Mouse (Mus musculus) heart, adult 18-20 months (tissue): ENCODE data around the gene Ubac2. TPM values are rescaled to one million over a fixed set of nuclear protein-coding genes. Genes with fewer than 3 reads are reported as not detected.
"Not testable (repeated sequence)": the region's sequence is repeated elsewhere in the genome, so short reads cannot be mapped to it uniquely, and the experiment has no call there.

Source experiments
- DNase-seq, 2 experiments: peaks; one replicate each; pipeline ENCODE4 v3.0.0; 2021 to 2022; ENCODE audit warnings: mixed read lengths in 1 of 2
- long read RNA-seq, 2 experiments: library from polyadenylated mRNA; stranded (forward); transcript quantifications; one replicate each; pipeline ENCODE4 v2.0.0; 2021
- total RNA-seq, 2 experiments: library from RNA; stranded (reverse); gene quantifications; 2 replicates each; pipeline ENCODE4 v1.2.3; 2021

Ubac2 gene
- 10 to 100 TPM; 28.9 to 31.0 TPM for total RNA-seq
- long read RNA-seq, experiment 1, transcript Ubac2-201 (9 exons, 2,139 nt), result major isoform, 36 of 48 reads
- long read RNA-seq, experiment 1, partial matches to known transcripts, result 0 of 48 reads
- long read RNA-seq, experiment 1, other reads (novel, unspliced or antisense), result 12 of 48 reads
- long read RNA-seq, experiment 2, transcript Ubac2-201 (9 exons, 2,139 nt), result major isoform, 22 of 28 reads
- long read RNA-seq, experiment 2, partial matches to known transcripts, result 2 of 28 reads
- long read RNA-seq, experiment 2, other reads (novel, unspliced or antisense), result 4 of 28 reads

DNA sequence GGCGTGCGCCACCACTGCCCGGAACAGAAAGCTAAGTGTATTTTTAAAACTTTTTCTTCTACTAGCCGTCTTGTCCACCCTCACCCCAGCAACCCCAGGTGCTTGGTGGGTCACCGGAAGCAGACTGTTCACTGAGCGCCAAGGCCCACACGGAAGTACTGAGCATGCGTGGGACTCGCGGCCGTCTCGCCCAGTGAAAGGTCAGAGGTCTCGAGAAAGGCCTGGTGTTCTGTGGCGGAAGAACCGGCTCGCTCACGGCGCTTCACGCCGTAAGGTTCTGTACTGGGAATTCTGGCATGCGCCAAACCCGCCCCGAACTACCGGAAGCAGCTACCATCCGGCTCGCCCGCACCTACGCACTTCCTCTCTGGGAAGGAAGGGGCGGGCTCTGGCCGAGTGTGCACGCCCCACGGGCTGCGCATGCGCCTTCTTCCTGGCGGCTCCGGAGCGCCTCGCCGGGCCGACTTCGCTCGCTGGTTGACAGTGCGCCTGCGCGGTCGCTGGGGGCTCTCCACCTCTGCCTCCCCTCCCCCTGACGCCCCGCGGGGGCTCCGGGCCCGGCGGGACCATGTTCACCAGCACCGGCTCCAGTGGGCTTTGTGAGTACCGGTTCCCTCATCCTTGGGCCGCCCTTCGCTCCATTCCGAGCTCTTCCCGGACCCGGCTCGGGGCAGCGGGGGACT lies at the start of gene Ubac2:
Ubac2 (plus strand) TSS at position 445 of the 683 bp plus-strand sequence.
- DNase-seq, result peak; percentile 98 to 99

DNA sequence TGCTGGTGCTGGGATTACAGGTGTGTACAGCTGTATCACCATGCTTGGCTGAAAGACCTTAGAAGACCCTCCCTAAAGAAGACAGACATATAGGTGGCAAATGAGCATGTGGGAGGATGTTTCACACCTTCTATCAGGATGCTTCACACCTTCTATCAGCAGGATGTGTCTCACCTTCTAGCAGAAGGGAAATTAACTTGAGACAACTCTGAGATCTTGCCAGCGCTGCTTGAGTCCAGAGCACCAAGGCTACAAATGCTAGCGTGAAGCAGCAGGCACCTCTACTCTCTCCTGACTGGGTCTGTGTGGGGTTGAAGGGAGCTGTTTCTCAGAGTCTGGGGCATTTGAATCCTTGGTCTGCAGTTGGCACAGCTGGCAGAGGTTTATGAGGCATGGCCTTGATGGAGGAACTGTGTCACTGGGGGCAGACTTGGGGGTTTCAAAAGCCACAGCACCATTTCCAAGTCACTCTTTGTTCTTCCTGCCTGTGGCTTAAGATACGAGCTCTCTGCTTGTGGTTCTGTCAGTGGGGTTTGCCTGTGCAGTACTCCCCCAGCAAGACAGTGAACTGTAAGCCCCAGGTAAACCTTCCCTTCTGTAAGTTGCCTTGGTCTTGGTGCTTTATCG lies 48.5 kb upstream of the Ubac2 start:
- no peak for DNase-seq

DNA sequence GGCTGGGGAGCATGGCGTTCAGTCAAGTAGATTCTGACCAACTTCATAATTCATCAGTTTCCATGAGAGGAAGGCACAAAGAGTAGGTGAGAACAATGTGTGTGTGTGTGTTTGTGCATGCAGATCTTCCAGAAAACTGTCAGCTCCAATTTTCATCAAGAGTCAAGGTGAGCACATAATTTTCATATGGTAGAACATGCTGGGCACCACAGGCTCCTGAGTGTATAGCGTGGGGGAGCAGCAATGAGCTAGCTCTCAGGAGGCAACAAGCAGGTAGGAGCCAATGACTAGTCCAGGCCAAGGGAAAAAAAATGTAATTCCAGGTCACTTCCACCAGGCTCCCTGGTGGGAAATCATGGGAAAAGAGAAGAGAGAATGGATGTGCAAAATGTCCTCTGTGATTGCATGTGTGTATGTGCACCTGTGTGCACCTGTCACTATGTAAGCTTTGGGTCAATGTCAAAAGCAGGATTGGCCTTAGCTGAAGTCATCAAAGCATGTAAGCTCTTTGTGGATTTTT lies 45.4 kb upstream of the Ubac2 start:
- DNase-seq, result no peak

DNA sequence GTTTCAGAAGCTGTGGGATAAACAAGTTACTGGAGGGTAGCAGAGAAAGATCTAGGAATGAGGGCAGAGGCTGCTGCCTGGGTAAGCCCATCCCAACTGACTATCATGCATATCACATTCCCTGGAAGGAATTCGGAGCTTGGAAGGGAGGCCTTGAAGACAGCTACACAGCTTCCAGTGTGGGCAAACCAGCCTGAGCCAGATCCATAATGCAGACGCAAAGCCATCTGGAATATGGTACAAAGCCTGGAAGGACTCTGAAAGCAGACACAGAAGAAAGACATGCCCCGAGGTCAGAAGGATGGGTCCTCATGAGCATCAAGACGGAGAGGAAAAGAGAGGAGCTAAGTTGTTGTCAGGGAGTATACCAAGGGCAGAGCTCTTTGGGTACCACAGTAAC lies 40.3 kb upstream of the Ubac2 start:
- DNase-seq, result no peak

DNA sequence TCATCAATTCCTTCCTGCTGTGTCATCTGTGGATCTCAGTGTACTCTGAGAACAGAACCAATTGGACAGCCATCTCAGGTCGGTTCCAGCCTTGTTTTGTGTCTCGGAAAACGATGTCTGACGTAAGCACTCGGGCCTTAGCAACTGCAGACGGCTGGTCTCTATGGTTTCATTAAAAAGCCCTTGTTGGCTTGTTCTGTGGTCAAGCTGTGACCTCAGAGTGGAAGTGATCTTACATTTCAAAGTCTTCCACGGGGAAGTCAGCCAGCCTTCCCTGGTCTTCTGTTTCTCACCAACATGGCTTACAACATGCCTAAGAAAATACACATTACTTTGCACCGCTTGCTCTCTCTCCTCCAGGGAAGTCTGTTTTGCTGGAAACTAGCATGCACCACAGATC lies 38.2 kb upstream of the Ubac2 start:
- no peak for DNase-seq

DNA sequence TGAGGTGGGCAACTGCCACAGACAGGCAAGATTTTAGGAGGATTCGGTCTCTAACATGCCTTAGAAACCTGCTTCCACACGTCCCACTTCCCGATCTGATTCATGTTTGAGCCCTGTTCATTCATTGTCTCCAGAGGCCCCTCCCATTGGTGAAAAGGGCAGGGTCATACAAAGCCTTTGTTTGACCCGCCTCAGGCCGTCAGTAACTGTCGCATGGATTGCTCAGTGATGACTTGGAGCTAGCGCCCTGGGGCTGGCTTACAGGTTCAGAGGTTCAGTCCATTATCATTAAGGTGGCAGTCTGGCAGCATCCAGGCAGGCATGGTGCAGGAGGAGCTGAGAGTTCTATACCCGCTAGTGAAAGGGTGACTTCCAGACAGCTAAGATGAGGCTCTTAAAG lies 33.9 kb upstream of the Ubac2 start:
- DNase-seq, result no peak

DNA sequence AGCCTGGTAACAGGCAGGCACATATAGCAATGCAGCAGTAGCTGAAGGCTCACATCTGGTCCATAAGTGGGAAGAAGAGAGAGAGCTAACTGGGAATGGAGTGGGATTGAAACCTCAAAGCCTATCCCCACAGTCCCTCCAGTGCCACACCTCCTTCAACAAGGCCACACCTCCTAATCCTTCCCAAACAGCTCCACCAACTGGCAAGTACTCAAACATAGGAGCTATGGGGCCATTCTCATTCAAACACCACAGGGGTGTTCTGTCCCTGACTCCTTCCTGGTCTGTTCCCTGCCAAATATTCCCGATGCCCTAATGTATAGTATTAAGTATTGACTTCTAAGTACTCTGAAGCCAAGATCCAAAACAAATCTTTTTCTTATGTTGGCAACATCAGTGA lies 27.2 kb upstream of the Ubac2 start:
- DNase-seq, result no peak

DNA sequence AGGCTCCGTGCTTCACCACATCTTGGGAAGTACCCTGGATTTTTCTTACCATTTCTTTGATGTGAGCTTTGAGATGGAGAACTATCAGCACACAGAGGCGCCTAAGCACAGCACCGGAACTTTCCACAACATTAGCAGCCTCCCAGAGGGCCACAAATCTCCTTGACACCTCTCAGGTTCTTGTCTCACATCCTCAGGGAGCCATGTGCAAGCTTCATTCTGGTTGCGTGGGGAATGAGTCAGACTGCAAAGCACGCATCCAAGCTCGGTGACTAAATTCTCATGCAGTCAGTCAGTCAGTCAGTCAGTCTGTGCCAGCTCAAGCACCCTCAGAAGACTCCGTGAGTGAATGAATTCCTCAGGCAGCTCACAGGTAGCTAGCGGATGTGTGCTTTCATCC lies 25.9 kb upstream of the Ubac2 start:
- DNase-seq, result no peak

DNA sequence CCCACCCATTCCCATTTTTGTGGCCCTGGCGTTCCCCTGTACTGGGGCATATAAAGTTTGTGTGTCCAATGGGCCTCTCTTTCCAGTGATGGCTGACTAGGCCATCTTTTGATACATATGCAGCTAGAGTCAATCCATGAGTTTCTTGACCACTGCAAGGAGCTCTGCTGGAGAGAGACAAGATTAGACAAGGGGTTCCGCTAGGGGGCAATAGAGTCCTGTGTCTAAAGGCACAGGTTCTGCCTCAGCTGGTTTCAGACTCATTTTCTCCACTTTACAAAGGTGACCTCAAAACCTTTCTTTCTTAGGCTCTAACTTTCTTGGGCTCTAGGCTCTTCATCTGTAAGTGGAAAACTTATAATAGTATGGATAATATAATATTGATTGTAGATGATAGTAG lies 13.3 kb upstream of the Ubac2 start:
- peak; percentile 67 to 87 for DNase-seq

DNA sequence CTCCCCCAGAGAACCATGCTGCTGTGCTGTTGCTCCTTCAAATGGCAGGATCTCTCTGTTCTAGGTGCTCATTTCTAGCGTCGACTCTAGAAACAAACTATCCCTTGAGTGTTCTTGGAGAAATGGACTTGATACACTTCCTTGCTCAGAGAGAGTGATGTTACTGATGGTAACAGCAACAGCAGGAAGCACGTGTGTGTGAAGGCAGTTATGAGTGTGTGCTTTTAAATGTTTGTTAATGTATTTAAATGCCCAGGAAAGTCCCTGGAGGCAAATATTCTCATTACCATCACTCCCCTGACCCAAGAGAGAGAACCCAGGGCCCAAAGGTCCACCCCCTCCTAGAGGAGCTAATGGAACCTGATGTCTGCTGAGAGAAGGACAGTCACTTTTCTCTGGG lies 11.8 kb upstream of the Ubac2 start:
- DNase-seq, result no peak

DNA sequence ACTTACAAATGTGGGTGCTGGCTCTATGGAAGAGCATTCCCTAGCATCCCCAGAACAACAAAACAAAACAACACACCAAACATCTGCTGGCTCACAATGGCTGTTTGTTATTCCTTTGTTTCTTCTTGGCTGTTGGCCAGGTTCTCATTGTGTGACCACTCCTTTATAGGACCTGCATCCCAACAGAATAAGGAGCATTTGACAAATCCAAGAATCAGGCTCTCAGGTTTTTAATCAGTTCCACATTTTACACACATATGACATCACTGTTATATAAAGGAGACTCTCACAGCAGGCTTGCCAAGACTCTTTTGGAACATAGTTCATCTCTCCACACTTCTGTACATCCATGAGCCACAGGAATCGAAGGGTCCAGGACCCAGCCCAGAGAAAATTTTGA lies 9.3 kb upstream of the Ubac2 start:
- DNase-seq, result no peak

DNA sequence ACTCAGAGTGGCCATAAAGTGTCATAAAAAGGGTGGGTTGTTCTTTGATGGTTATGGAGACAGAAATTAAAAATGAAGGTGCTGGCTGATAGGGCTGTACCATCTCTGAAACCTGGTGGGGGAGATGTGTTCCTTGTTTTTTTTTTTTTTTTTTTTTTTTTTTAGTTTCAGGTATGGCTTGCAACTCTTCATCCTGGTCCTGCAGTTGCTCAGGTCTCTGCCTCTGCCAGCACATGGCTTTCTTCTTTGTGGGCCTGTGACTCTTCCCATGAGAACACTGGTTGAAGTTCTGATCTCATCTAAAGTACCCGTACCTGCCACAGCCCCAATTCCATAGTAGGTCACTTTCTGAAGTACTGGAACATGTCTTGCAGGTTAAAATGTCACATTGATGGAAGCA lies 5.7 kb upstream of the Ubac2 start:
- no peak for DNase-seq

DNA sequence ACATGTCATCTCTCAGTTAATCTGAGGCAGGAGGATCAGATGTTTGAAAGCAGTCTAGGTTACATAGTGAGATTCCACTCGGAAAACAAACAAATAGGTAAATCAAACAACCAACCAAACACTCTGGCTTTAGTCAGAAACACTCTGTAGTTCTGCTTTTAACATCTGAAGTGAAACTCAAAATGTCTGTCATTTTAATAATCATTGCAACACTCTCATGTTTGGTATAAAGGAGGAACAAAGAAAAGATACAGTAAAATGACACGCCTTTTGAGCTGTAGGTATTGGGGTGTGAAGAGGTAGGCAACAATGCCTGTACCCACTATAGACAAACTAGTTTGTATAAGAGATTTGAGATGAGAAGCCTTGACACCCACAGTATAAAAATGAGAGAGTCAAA lies 5.2 kb upstream of the Ubac2 start:
- DNase-seq, result no peak

DNA sequence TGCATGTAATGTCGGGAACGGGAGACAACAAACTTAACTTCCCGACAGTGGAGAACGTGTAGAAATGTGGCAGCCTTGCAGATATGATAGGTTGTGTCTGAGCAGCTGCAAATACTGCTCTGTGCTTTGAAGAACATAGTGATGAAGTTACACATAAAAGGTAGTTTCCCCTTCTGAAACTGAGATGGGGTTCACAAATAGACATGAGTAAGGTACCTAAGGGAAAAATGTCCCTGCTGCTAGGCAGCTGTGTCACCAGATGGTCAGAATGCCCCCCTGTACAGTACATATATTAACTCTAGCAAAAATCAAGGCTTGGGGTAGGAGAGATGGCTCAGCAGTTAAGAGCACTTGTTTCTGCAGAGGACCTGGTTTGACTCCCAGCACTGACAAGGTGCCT lies 4.8 kb upstream of the Ubac2 start:
- DNase-seq, result no peak

DNA sequence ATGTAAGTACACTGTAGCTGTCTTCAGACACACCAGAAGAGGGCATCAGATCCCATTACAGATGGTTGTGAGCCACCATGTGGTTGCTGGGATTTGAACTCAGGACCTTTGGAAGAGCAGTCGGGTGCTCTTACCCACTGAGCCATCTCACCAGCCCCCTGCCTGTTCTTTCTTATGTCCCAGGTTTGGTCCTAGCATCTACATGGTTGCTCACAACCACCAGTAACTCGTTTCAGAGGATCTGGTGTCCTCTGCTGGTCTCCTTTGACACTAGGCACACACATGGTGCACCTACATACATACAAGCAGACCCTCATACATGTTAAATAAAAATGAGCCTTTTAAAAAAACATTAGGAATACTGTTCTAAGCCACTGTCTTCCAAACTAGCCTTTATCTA lies 2.2 kb upstream of the Ubac2 start:
- DNase-seq, result not testable (repeated sequence)

DNA sequence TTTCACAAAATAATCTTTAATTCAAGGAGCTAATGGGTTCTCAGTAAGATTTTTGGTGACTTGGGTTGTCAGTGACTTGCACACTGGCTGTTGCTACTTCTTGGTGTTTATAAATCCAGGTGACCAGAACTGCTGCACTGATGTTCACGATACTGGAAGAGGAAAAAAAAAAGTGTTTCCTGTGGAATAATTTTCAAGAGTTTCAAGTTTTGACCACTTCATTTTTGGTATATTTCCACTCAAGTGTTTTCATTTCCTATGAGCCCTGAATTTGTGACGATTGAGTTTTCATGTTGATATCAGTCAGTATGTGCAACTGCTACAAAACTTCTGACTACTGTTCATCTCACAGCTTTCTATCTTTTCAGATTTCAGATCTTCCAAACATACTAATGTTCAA lies 1.6 kb upstream of the Ubac2 start:
- DNase-seq, result no peak

DNA sequence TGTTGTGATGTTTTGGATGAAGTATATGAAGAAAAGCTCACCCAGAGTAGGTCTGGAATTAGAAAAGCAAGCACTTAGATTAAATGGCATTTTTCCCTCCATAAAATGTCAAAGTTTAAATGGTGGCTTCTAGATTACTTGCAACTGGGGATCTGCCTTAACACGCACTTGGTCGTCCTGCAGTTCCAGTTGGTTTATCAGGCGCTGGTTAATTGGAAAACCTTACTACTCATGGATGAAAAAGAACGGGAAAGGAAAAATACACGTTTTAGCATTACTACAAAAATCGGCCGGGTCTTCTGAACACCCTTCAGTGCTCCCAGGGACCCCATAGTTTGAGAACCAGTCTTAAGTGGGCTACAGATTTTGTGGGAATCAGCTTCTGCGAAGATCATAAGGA lies 780 bp upstream of the Ubac2 start:
- no peak for DNase-seq

DNA sequence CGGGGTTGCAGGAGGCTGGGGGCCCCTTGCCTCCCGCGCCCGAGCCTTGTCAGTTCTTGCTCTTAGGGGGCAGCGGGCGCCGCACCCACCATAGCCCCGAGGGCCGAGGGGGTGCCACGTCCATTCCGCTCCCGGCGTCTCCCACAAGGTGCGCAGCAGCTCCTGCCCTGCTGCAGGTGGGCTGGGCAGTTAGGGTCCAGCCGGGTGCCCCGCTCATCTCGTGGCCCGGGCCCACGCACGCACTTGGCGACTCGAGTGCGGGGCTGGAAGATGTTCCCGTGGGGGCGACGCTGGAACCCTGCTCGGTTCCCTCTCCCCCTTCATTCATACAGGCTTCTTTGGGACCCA lies 413 bp downstream of the Ubac2 start:
- no peak for DNase-seq

DNA sequence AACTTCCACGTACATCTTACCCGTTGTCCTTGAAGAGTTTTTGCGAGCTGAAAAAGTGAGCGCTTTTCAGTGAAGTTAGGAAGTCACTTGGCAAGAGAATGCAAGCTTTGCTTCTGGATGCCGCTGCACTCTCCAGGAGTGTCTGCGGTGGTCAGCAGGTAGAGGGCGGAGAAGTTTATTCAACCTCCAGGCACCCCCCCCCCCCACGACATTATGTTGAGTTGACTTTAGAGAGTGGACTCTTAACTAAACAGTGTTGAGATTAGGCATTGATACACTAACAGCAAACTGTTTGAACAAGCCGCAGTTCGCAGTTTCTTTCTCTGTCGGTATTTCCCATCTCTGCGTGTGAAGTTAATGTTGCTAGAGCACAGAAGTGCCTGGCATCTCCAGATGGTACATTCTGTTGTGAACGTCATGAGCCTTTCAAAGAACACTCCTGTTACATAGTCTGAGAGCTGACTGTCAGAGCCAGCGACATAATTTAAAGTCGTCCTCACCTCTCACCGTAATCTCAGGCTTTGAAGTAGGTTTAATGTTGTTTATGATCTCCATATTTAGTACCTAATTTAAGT lies 933 bp downstream of the Ubac2 start:
- no peak for DNase-seq

DNA sequence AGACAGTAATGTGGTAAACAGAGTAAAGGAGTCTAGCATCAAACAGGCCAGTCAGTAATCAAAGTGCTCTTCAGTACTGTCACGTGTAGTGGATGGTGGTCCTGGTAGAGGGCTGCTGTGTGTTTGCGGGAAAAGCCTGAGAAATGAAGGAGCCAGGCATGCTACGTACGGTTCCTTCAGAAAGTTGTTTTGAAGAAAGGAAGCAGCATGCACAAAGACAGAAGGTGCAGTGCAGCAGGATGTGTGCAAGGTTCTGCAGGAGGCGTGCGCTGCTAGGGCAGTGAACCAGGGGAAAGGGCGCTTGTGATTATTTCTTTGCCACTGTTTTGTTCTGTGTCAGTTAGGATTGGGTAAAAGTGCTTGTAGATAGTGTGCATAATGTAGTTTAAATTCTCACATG lies 2.8 kb downstream of the Ubac2 start:
- no peak for DNase-seq

DNA sequence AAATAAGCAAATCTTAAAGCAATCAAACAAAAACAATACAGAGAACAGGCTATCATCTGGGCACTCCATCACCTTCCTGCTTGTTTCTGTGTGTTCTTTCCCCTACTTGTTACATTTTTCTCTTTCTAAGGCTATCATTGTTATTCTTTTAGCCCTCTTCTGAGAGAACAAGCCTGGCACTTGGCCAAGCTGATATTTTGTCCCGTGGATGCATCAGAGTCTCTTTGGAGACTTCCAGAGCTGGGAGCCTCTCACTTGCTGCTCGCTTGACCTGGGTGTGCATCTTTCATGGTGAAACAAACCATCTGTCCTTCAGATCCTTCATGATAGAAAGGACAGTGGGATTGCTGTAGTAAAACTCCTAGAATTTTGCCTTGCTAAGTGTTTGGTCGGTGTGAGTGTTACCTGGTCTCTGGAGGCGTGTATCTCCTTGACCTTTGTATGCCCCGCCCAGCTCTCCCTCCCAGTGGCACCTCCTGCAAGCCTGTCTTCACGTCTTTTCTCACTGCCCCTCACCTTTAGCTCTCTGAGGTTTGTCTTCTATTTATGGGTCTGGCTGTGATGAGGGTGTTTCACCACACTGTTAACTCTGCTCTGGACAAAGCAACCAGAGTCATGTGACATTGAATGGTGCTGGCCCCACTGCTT lies 5.9 kb downstream of the Ubac2 start:
- DNase-seq, result peak in 1 of 2 experiments; percentile 20

DNA sequence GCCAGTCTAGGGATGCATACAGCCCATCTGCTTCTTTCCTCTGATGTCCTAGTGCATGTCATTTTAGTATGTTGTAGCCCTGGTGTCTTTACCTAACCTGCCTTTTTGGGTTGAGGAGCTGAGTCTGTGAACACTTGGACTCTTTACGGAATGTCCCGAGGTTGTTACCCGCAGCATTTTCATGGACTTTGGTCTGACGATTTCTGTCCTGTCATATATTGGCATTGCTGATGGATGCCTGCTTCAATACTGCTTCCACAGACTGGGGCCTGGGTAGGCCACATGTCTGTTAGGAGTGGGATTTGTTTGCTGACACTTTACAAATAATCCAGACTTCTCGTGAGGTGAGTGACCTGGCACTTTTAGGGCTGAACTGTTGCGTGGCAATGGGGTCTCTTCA lies 15.3 kb downstream of the Ubac2 start:
- no peak for DNase-seq
